Mouse (Mus musculus) C2C12 (cell line): ENCODE measurements around the gene Oas1g. TPM values are rescaled to one million over a fixed set of nuclear protein-coding genes. Genes with fewer than 3 reads are reported as not detected.
"Not testable (repeated sequence)": the region's sequence is repeated elsewhere in the genome, so short reads cannot be mapped to it uniquely, and the experiment has no call there.

Experiments
- H3K27me3 ChIP-seq: one replicate; pipeline ENCODE4 v1.6.1; 2011; ENCODE audit not compliant: control insufficient read depth, insufficient read depth, insufficient read length
- H3K36me3 ChIP-seq: one replicate; pipeline ENCODE4 v1.6.1; 2011; ENCODE audit not compliant: control insufficient read depth, insufficient read depth
- H3K4me3 ChIP-seq: one replicate; pipeline ENCODE4 v1.5.1; 2011; ENCODE audit warnings: mild to moderate bottlenecking, control low read depth; ENCODE audit not compliant: poor library complexity, insufficient read depth, severe bottlenecking
- H3K79me2 ChIP-seq: one replicate; pipeline ENCODE4 v1.6.1; 2011; ENCODE audit not compliant: control insufficient read depth, insufficient read depth
- H3K79me3 ChIP-seq: one replicate; pipeline ENCODE4 v1.6.1; 2011; ENCODE audit warnings: low read depth, control low read depth
- H3ac ChIP-seq: one replicate; pipeline ENCODE3; 2011; ENCODE audit warnings: low read depth; ENCODE audit not compliant: control insufficient read depth, insufficient read length
- CEBPB ChIP-seq: IDR thresholded peaks from one replicate; pipeline ENCODE4 v1.6.1; 2011; ENCODE audit warnings: low read depth, mild to moderate bottlenecking, control low read depth, moderate library complexity
- CTCF ChIP-seq: IDR thresholded peaks from one replicate; pipeline ENCODE4 v1.5.1; 2011; ENCODE audit not compliant: control insufficient read depth, insufficient read depth, insufficient read length
- FOSL1 ChIP-seq: IDR thresholded peaks from one replicate; pipeline ENCODE4 v1.8.0; 2011; ENCODE audit warnings: mild to moderate bottlenecking, low read length; ENCODE audit not compliant: poor library complexity, insufficient read depth, severe bottlenecking
- MAX ChIP-seq: IDR thresholded peaks from one replicate; pipeline ENCODE4 v1.6.1; 2011; ENCODE audit warnings: mild to moderate bottlenecking, control low read depth
- MYOD1 ChIP-seq: IDR thresholded peaks from one replicate; pipeline ENCODE4 v1.6.1; 2011; ENCODE audit warnings: low read depth; ENCODE audit not compliant: control insufficient read depth, insufficient read length
- MYOG ChIP-seq: IDR thresholded peaks from one replicate; pipeline ENCODE4 v1.6.1; 2011; ENCODE audit not compliant: control insufficient read depth, insufficient read length; ENCODE audit errors: extremely low read depth
- USF1 ChIP-seq: IDR thresholded peaks from one replicate; pipeline ENCODE4 v1.6.1; 2011; ENCODE audit warnings: low read depth, mild to moderate bottlenecking, control low read depth, moderate library complexity
- polyA plus RNA-seq: library from polyadenylated mRNA; unstranded; fragments of >200 nt; fragmentation: generic; extraction: Trizol; gene quantifications from one replicate; pipeline ENCODE4 v1.2.1, GENCODE M21; 2012; ENCODE audit warnings: missing spikeins

Gene Oas1g
- polyA plus RNA-seq, 1 experiment = not detected

GRCm38 (mm10) chr5:120895231-120895900, 8.0 kb upstream of the Oas1g start:
- Histone ChIP-seq H3K79me3 (no peaks in the 10 kb centered on the region), H3ac (no peak overlapping the region), H3K79me2 (no peaks in the 10 kb centered on the region), H3K4me3 (no peak overlapping the region), H3K27me3 (no peaks in the 10 kb centered on the region), H3K36me3 (no peaks in the 10 kb centered on the region)
- TF ChIP-seq MYOD1 (no peak), CTCF (no peak), USF1 (no peak), CEBPB (no peak), MYOG (no peak), FOSL1 (no peak), MAX (no peak)

GRCm38 (mm10) chr5:120894692-120895091, 7.3 kb upstream of the Oas1g start:
- H3K36me3 ChIP-seq, H3K27me3 ChIP-seq, H3K79me3 ChIP-seq, H3K4me3 ChIP-seq, H3K79me2 ChIP-seq, H3ac ChIP-seq: not testable (repeated sequence)

GRCm38 (mm10) chr5:120893866-120894265, 6.5 kb upstream of the Oas1g start:
- not testable (repeated sequence) for H3K27me3 ChIP-seq, H3K79me2 ChIP-seq, H3K79me3 ChIP-seq, H3K36me3 ChIP-seq, H3K4me3 ChIP-seq, H3ac ChIP-seq

- no peak overlapping the region for H3K4me3 ChIP-seq
- H3K79me2 ChIP-seq = no peaks in the 10 kb centered on the region
- no peaks in the 10 kb centered on the region for H3K27me3 ChIP-seq
- TF ChIP-seq CTCF = no peak
- no peak for TF ChIP-seq MYOG
- no peak for TF ChIP-seq CEBPB
- TF ChIP-seq MYOD1 = no peak
- no peaks in the 10 kb centered on the region for H3K36me3 ChIP-seq
- H3ac ChIP-seq = no peak overlapping the region
- H3K79me3 ChIP-seq = no peaks in the 10 kb centered on the region
These were observed 4.8 kb upstream of the Oas1g start for GRCm38 (mm10) chr5:120892243-120892660.

- not testable (repeated sequence) for H3K4me3 ChIP-seq, H3K36me3 ChIP-seq, H3K79me3 ChIP-seq, H3K27me3 ChIP-seq, H3K79me2 ChIP-seq, H3ac ChIP-seq
These were observed 4.3 kb upstream of the Oas1g start for GRCm38 (mm10) chr5:120891566-120892242.

GRCm38 (mm10) chr5:120890991-120891390, 3.6 kb upstream of the Oas1g start:
- TF ChIP-seq MAX (no peak), MYOG (no peak), USF1 (no peak), MYOD1 (no peak)
- H3K79me3 ChIP-seq = no peaks in the 10 kb centered on the region
- H3ac ChIP-seq = no peak overlapping the region
- H3K79me2 ChIP-seq = no peaks in the 10 kb centered on the region
- H3K27me3 ChIP-seq = no peaks in the 10 kb centered on the region
- H3K36me3 ChIP-seq = no peaks in the 10 kb centered on the region
- no peak overlapping the region for H3K4me3 ChIP-seq

- H3ac ChIP-seq = no peak overlapping the region
- H3K79me2 ChIP-seq = no peaks in the 10 kb centered on the region
- TF ChIP-seq MYOG = no peak
- TF ChIP-seq FOSL1 = no peak
- TF ChIP-seq MAX = no peak
- H3K79me3 ChIP-seq = no peaks in the 10 kb centered on the region
- H3K36me3 ChIP-seq = no peaks in the 10 kb centered on the region
- H3K27me3 ChIP-seq = no peaks in the 10 kb centered on the region
- H3K4me3 ChIP-seq = no peak overlapping the region
These were observed 2.6 kb upstream of the Oas1g start for GRCm38 (mm10) chr5:120890026-120890425.

- H3K4me3 ChIP-seq, H3K79me2 ChIP-seq, H3K36me3 ChIP-seq: not testable (repeated sequence)
These were observed 942 bp upstream of the Oas1g start for GRCm38 (mm10) chr5:120888294-120888815.

More at GRCm38 (mm10) chr5:120888294-120888815, 942 bp upstream of the Oas1g start:
- H3K79me3 ChIP-seq, H3ac ChIP-seq, H3K27me3 ChIP-seq: not testable (repeated sequence)
